Mouse (Mus musculus): ENCODE data around the gene Osbpl9.

Gene Osbpl9

GRCm38 (mm10) chr4:109201582-109202424, at the start of gene Osbpl9:
Osbpl9 (minus strand) TSS chr4:109202272.
- DNase-seq (ENCODE audit: extremely low read depth, low read depth, low spot score), result peak; percentile 63

GRCm38 (mm10) chr4:109251605-109252004, 49.5 kb upstream of the Osbpl9 start:
- no peak for DNase-seq (ENCODE audit: extremely low read depth, low read depth, low spot score)

GRCm38 (mm10) chr4:109245016-109245620, 43.0 kb upstream of the Osbpl9 start:
- no peak for DNase-seq (ENCODE audit: extremely low read depth, low read depth, low spot score)

GRCm38 (mm10) chr4:109244506-109244905, 42.4 kb upstream of the Osbpl9 start:
- DNase-seq (ENCODE audit: extremely low read depth, low read depth, low spot score), result no peak

- no peak for DNase-seq (ENCODE audit: extremely low read depth, low read depth, low spot score)
Measured at GRCm38 (mm10) chr4:109241934-109242333, 39.9 kb upstream of the Osbpl9 start.

GRCm38 (mm10) chr4:109241221-109241620, 39.1 kb upstream of the Osbpl9 start:
- DNase-seq (ENCODE audit: extremely low read depth, low read depth, low spot score), result no peak

- peak; percentile 78 for DNase-seq (ENCODE audit: extremely low read depth, low read depth, low spot score)
Measured at GRCm38 (mm10) chr4:109238428-109239268, 36.6 kb upstream of the Osbpl9 start.

GRCm38 (mm10) chr4:109236186-109236879, 34.3 kb upstream of the Osbpl9 start:
- DNase-seq (ENCODE audit: extremely low read depth, low read depth, low spot score), result no peak

GRCm38 (mm10) chr4:109234806-109235350, 32.8 kb upstream of the Osbpl9 start:
- no peak for DNase-seq (ENCODE audit: extremely low read depth, low read depth, low spot score)

GRCm38 (mm10) chr4:109234185-109234584, 32.1 kb upstream of the Osbpl9 start, which contains the start of gene Calr4:
Calr4 (plus strand) TSS chr4:109234485.
- no peak for DNase-seq (ENCODE audit: extremely low read depth, low read depth, low spot score)

GRCm38 (mm10) chr4:109229766-109230279, 27.8 kb upstream of the Osbpl9 start:
- DNase-seq (ENCODE audit: extremely low read depth, low read depth, low spot score), result no peak

- DNase-seq (ENCODE audit: extremely low read depth, low read depth, low spot score), result no peak
Measured at GRCm38 (mm10) chr4:109226071-109226470, 24.0 kb upstream of the Osbpl9 start.

GRCm38 (mm10) chr4:109225606-109226005, 23.5 kb upstream of the Osbpl9 start:
- DNase-seq (ENCODE audit: extremely low read depth, low read depth, low spot score), result no peak

- DNase-seq (ENCODE audit: extremely low read depth, low read depth, low spot score), result peak; percentile 36
Measured at GRCm38 (mm10) chr4:109224762-109225552, 22.9 kb upstream of the Osbpl9 start.

GRCm38 (mm10) chr4:109222001-109222400, 19.9 kb upstream of the Osbpl9 start:
- no peak for DNase-seq (ENCODE audit: extremely low read depth, low read depth, low spot score)

GRCm38 (mm10) chr4:109220441-109220940, 18.4 kb upstream of the Osbpl9 start:
- DNase-seq (ENCODE audit: extremely low read depth, low read depth, low spot score), result no peak

- DNase-seq (ENCODE audit: extremely low read depth, low read depth, low spot score), result no peak
Measured at GRCm38 (mm10) chr4:109218008-109218407, 15.9 kb upstream of the Osbpl9 start.

GRCm38 (mm10) chr4:109213986-109214385, 11.9 kb upstream of the Osbpl9 start:
- DNase-seq (ENCODE audit: extremely low read depth, low read depth, low spot score), result no peak

- no peak for DNase-seq (ENCODE audit: extremely low read depth, low read depth, low spot score)
Measured at GRCm38 (mm10) chr4:109210881-109211280, 8.8 kb upstream of the Osbpl9 start.

Data from fat pad, adult 2 months (tissue).